Mouse (Mus musculus) cerebellum, adult 2 months (tissue): ENCODE data around the gene Neb. TPM values are rescaled to one million over a fixed set of nuclear protein-coding genes. Genes with fewer than 3 reads are reported as not detected.
A peak's percentile ranks its signal among the peaks of the same experiment; 100 is the strongest.

ENCODE experiments used
- DNase-seq, 2 experiments: peaks; one replicate each; pipeline ENCODE4 v3.0.0; 2021
- H3K27ac ChIP-seq: fragments of 200-500 bp; 2 replicates; pipeline ENCODE4 v1.5.1; 2012; ENCODE audit warnings: low read length, control low read depth, inconsistent platforms; ENCODE audit not compliant: insufficient read depth
- H3K27me3 ChIP-seq: fragments of 200-500 bp; 2 replicates; pipeline ENCODE4 v1.6.1; 2012; ENCODE audit warnings: inconsistent platforms, mild to moderate bottlenecking, low read length, moderate library complexity; ENCODE audit not compliant: control insufficient read depth, insufficient read depth
- H3K4me1 ChIP-seq: fragments of 200-500 bp; 2 replicates; pipeline ENCODE4 v1.6.1; 2011; ENCODE audit warnings: low read length; ENCODE audit not compliant: control insufficient read depth, insufficient read depth
- H3K4me3 ChIP-seq: fragments of 200-500 bp; replicated peaks from 2 replicates; pipeline ENCODE3; 2011; ENCODE audit warnings: mild to moderate bottlenecking, low read depth, low read length, control low read depth; ENCODE audit not compliant: insufficient read depth
- CTCF ChIP-seq: fragments of 200-500 bp; IDR thresholded peaks from 2 replicates; pipeline ENCODE4 v1.5.1; 2011; ENCODE audit warnings: low read depth, mild to moderate bottlenecking, control low read depth, low read length, moderate library complexity, borderline replicate concordance; ENCODE audit not compliant: insufficient read depth
- POLR2A ChIP-seq: fragments of 200-500 bp; IDR thresholded peaks from 2 replicates; pipeline ENCODE4 v1.6.1; 2011; ENCODE audit warnings: low read length, control low read depth, borderline replicate concordance; ENCODE audit not compliant: insufficient read depth
- WGBS: fragments of 180-500 bp; shearing (Covaris S2); methylation state at CpG from one replicate; pipeline ENCODE4 v1.1.7; 2018; 5-methylcytosine and 5-hydroxymethylcytosine counted together
- polyA plus RNA-seq: library from polyadenylated mRNA; depleted of rRNA; stranded (reverse); fragments of >200 nt; gene quantifications from 2 replicates; pipeline ENCODE4 v1.2.3, GENCODE M21; 2012

Gene Neb
- polyA plus RNA-seq, 1 experiment: 10.8 TPM

DNA sequence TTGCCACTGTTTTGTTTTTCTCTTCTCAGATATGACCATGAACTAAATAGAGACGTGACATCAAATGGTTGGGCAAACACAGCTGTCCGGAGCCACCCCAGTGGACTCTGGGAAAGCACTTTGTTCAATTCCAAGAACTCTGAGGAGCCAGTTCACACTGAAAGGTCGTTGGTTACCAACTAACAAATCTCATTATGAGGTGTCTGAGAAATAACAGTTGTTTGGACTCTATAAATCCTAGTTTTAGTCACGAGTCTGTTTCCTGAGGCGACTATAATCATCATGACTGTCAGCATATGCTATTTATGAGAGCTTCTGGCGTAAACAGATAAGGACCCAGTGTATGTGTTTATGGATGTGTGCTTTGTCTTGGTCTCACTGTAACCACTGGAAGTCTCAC lies 5.8 kb downstream of the Neb start:
- H3K27me3 ChIP-seq: no peaks in the 10 kb centered on the region
- no peak overlapping the region for H3K27ac ChIP-seq
- no peak overlapping the region for H3K4me3 ChIP-seq
- H3K4me1 ChIP-seq: peaks cover 7% of the 10 kb centered on the region
- DNase-seq: peak in 1 of 2 experiments; percentile 1
- WGBS: 85% methylated on average over 6 of the region's 6 CpGs
- TF ChIP-seq CTCF: no peak

DNA sequence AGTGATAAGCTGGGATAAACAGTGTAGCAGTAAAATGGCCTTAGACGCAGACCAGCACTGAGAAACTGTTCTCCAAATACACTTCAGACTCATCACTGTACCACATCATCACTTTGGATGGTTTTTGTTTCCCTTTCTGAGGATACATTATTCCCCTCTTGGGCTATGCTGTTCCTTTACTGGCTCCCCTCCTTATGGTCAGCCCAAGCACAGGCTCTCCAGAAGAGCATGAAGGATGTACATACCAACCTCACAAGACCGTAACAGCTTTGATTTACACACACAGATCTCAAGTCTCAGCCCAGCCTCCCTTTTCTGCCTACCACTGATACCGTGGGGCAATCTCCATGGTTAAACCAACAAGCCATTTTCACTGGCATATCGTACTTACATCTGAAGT lies 6.2 kb downstream of the Neb start:
- TF ChIP-seq POLR2A: no peak
- no peak for DNase-seq
- H3K27ac ChIP-seq: no peak overlapping the region
- 96% methylated on average over 4 of the region's 4 CpGs for WGBS
- H3K4me3 ChIP-seq: no peak overlapping the region
- no peaks in the 10 kb centered on the region for H3K27me3 ChIP-seq
- peaks cover 9% of the 10 kb centered on the region for H3K4me1 ChIP-seq

DNA sequence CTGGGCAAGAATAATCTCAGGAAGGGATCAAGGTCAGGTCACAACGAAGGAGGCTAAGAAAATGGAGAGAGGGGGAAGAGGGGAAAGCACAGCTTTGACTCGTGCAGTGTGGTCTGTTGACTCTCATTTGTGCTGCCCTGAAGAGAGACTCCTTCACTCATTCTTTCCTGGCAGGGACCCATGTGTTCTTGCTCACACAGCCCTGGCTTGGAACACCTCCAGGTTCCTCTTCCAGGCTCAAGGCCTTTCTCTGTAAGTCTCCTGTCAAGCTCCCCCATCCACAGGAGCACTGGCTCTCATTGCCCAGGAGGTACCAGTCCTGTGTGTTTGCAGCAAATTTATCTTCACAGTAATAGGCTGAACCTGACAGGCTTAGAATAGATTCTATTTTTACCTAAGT lies 7.2 kb downstream of the Neb start:
- DNase-seq: peak; percentile 57 to 83
- no peaks in the 10 kb centered on the region for H3K27me3 ChIP-seq
- WGBS: 33% methylated on average over 2 of the region's 2 CpGs
- peaks cover 9% of the 10 kb centered on the region for H3K4me1 ChIP-seq
- no peak for TF ChIP-seq CTCF
- TF ChIP-seq POLR2A: no peak
- H3K27ac ChIP-seq: no peak overlapping the region
- H3K4me3 ChIP-seq: no peak overlapping the region

DNA sequence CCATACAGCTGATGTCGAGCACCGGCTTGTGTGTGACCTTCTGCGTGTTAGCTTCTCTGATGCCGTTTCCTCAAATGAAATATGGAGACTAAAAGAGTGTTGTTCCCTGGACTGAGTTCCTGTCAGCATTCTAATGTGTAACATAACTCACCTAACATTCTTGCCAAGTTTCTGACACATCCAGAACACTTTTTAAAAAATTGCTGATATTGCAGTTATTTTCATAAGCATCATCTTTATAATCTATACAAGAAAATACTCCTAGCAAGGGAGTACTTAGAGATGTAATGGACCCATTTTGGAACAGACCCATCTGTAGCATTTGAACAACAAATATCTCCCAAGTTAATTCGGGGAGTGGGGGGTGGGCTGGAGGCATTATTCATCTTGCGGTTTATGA lies 8.7 kb downstream of the Neb start:
- Histone ChIP-seq H3K4me1 (peaks cover 9% of the 10 kb centered on the region), H3K27ac (no peak overlapping the region), H3K27me3 (no peaks in the 10 kb centered on the region), H3K4me3 (no peak overlapping the region)
- WGBS: 94% methylated on average over 6 of the region's 6 CpGs
- TF ChIP-seq CTCF (no peak), POLR2A (no peak)
- DNase-seq: no peak

DNA sequence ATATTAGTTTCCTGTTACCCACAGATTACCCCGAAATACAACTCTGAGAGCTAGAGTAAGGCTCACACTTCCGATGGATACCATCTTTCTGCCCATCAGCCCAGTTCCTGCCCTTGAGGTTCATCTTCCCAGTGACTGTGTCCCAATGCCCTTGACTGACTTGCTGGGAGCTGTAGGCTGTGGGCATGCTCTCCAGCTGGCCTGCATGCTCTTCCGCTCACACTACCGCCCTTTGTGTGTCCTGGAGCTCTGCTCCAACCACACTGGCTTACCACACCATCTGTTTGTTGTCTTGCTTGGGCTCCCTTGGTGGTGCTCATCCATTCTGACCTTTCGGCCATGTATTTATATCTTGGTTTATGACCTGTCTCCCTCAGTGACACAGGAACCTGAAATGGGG lies 10.6 kb downstream of the Neb start:
- peak in 1 of 2 experiments; percentile 9 for DNase-seq
- no peak for TF ChIP-seq CTCF
- H3K4me3 ChIP-seq: no peak overlapping the region
- WGBS: 56% methylated on average over 5 of the region's 5 CpGs
- H3K4me1 ChIP-seq: peaks cover 9% of the 10 kb centered on the region
- H3K27ac ChIP-seq: no peak overlapping the region
- H3K27me3 ChIP-seq: no peaks in the 10 kb centered on the region

DNA sequence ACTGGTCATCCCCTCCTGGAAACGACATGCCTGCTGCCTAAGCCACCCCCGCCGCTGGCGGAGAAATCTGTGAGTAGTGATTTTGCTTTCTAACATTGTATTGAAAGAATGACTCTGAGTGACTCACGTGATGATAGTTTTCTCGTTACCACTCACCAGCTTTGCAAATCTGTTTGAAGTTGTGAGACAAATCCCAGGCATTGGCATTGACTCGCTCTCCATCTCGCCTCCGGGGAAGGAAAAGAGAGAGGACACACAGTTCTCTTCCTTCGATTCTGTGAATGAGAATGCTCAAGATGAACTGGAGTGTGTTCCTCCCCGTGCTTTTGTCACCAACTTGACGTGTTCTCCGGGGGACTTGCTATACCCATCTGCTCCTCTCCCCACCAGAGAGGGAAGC lies 11.0 kb downstream of the Neb start:
- no peak for TF ChIP-seq POLR2A
- no peak for TF ChIP-seq CTCF
- peaks cover 9% of the 10 kb centered on the region for H3K4me1 ChIP-seq
- 81% methylated on average over 13 of the region's 13 CpGs for WGBS
- DNase-seq: no peak
- no peak overlapping the region for H3K4me3 ChIP-seq
- H3K27ac ChIP-seq: no peak overlapping the region
- H3K27me3 ChIP-seq: no peaks in the 10 kb centered on the region

DNA sequence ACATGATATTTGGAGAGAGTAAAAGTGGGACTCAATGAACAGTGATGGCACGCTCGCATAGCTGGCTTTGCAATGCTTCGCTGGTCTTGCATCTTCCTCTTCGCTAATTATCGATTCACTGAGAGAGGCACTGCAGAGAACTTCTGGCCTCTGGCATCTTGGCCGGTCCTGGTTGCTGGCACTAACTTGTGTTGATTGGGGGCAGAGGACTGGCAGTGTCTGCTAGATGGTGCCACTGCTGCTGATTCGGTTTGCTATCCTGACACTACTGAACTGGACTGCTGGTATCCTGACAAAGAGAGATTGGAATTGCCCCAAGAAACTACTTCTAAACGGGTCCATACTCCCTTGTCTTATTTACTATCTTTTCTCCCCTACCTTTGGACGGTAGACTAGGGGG lies 17.2 kb downstream of the Neb start:
- no peak overlapping the region for H3K27ac ChIP-seq
- no peak for TF ChIP-seq POLR2A
- no peak for TF ChIP-seq CTCF
- 65% methylated on average over 9 of the region's 9 CpGs for WGBS
- DNase-seq: no peak
- no peak overlapping the region for H3K4me3 ChIP-seq
- no peaks in the 10 kb centered on the region for H3K4me1 ChIP-seq
- no peaks in the 10 kb centered on the region for H3K27me3 ChIP-seq

DNA sequence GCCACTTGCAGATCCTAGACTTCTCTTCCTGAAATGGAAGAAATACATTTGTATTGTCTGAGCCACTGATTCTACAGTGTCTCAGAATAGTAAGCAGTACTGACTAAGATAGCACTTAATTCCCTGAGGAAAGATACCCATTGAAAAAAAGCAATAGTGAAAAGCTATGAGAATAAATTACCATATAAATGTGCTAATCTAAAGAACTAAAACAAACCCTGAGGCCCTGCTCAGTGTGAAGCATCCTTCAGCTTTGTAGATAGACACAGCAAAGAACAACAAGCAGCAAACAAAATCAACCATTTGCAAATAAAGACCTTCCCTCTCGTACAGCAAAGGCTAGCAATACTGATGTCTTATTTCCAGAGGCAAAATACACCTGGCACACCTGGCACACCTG lies 18.6 kb downstream of the Neb start:
- no peak for DNase-seq
- Histone ChIP-seq H3K27ac (no peak overlapping the region), H3K4me3 (no peak overlapping the region), H3K4me1 (no peaks in the 10 kb centered on the region), H3K27me3 (no peaks in the 10 kb centered on the region)
- 79% methylated on average over 1 of the region's 1 CpGs for WGBS
- TF ChIP-seq POLR2A (no peak), CTCF (no peak)

DNA sequence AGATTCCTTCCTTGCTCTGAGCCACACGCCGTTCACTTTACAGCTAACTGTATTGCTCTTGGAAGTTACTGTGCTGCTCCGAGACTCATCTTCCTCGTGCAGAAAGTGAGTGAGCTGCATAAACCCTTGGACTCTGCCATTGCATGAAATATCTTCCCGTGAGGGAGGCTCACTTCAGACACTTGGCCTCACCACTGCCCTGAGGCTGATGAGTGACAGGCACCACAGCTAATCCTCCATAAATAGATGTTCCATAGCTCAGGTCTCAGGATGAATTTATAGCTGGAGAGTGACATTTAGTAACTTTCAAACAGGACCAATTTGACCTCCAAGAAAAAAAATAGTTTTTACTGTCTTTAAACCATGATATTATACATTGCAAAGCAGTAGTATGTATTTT lies 20.1 kb downstream of the Neb start:
- WGBS: 86% methylated on average over 5 of the region's 5 CpGs
- TF ChIP-seq POLR2A (no peak), CTCF (no peak)
- no peak overlapping the region for H3K27ac ChIP-seq
- H3K4me1 ChIP-seq: no peaks in the 10 kb centered on the region
- H3K27me3 ChIP-seq: no peaks in the 10 kb centered on the region
- DNase-seq: no peak
- H3K4me3 ChIP-seq: no peak overlapping the region
